Mouse (Mus musculus): ENCODE data around the gene Mboat2.

DNA sequence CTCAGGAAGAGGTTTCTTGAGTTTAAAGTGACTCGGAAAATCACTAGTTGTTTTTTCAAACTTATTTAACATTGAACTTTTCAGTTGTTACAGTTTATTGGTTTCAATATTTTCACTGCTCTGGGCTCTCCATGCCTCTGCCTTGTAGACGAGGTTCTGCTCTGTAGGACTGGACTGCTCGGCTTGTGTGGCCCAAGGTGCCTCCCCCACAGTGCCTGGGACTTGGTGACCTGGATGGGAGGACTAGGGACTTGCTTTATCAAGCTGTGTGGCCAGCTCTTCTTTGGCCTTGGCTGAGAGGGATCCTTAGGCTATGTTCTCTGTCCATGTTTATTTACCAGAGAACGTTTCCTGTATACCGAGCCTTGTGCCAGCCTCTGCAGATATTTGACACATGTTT, 17.4 kb downstream of the Mboat2 start:
- TF ChIP-seq CTCF (IDR thresholded peaks at IDR 0.05; ENCODE audit: low read depth, low read length) (no peak), GATA1 (IDR thresholded peaks at IDR 0.05; ENCODE audit: borderline replicate concordance, low read length) (no peak), POLR2AphosphoS5 (IDR thresholded peaks at IDR 0.05; ENCODE audit: insufficient replicate concordance, low read depth, low read length) (no peak)
